Mouse (Mus musculus) lung, adult 2 months (tissue): Measurements from ENCODE around the gene Lonrf2.

Experiments used
- CTCF ChIP-seq: fragments of 200-500 bp; IDR thresholded peaks from 2 replicates; pipeline ENCODE4 v1.5.1; 2011; ENCODE audit warnings: mild to moderate bottlenecking, low read length, control low read depth; ENCODE audit not compliant: insufficient read depth
- POLR2A ChIP-seq: fragments of 200-500 bp; IDR thresholded peaks from 2 replicates; pipeline ENCODE4 v1.6.1; 2011; ENCODE audit warnings: low read depth, mild to moderate bottlenecking, control low read depth, low read length, borderline replicate concordance; ENCODE audit errors: extremely low read depth

DNA sequence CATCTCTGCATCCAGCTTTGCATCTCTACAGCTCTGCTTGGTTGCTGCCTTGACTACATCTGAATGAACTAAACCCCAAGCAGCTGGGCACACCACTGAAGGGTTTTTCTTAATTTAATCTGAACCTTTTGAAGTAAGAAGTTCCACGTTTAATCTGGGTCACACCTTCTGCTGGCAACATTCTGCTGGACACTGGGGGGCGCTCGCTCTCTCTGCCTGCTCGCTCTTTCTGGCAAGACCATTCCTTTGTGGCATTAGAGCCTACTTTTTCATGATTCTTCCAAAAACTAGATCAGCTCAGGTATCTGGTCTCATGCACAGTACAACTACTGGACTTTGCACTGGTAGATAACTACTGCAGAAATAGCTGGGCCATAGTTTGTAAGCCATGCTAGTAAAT, 25.7 kb upstream of the Lonrf2 start:
- TF ChIP-seq POLR2A (no peak), CTCF (no peak)
